Mouse (Mus musculus): Measurements from ENCODE around the gene Pex5l.

Pex5l gene

DNA sequence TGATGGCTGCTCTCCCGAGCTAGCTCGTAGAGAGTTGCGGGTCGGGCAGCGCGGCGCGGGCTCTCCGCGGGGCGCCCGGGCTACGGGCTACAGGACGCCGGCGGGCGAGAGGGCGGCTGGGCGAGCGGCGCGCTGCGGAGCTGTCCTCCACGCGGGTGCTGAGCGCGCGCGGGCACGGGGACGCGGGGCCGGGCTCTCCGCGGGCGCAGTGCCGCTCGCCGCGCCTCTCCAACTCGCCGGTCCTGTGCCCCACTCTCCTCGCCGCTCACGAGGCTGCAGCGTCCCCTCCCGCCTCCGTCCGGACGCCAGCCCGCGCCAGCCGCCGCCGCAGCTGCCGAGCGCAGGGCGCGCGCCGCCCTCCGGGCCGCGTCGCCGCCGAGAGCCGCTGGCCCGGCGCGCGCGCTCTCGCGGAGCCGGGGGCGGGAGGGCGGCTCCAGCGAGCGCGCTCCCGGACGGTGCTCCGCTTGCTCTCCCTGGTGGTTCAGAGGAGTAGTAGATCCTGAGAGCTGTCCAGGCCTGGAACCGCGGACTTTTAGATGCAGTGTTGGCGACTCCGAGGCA, at the start of gene Pex5l:
Gene Pex5l, minus strand, starts transcription at position 347 of the 561 bp plus-strand sequence.
- DNase-seq (ENCODE audit: low read depth, low spot score) = peak; percentile 73

DNA sequence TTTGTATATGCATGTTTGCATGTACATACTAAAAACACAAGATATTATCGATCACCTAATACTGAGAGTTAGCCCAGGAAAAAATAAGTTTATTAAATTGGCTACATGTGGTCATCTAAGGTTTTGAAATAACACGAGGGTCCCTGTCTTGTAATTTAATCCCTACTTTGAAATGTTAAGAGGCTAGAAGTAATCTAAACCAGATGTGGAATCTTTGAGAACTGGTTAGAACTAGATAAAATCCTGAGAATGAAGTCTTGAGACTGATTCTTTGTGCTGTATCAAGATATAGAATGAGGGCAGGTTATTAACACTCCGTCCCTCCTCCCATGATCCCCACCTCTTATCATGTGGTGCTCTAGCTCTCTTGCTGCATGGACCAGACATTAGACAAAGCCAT, 22.1 kb upstream of the Pex5l start:
- DNase-seq (ENCODE audit: low read depth, low spot score) = peak; percentile 8

DNA sequence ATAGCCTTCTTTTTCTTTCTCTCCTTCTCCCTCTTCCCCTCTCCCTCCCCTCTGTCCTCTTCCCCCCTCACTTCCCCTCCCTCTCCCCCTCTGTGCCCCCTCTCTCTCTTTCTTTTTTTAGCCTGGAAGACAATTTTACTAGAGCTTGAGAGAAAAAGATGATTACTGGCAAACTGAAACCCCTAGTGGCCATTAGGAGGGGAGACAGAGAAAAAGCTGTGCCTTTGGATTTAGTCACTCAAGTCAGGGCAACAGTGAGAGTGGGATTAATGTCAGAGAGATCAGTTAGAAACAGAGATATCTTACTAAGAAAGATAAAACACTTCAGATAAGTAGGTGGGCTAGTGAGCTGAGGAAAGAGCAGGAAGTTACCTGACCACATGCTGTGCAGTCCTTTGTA, 20.8 kb upstream of the Pex5l start:
- DNase-seq (ENCODE audit: low read depth, low spot score) = no peak

DNA sequence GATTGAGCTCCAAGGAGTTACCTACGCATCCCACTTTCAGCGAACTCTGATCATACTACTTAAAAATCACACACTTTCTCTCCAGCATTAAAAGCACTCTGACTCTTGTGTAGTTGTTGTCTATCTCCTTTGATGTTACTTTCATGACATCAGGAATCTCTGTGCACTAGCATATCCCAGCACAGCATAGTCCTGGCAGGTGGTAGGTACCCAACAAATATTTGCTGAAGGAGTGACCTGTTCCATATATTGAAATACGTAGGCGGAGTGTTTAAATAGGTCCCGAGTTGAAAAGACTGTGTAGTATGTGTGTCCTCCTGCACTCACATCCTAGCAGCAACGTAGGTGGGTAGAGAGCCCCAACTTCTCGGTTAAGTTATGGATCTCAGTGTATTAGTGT, 545 bp upstream of the Pex5l start:
- DNase-seq (ENCODE audit: low read depth, low spot score) = no peak

DNA sequence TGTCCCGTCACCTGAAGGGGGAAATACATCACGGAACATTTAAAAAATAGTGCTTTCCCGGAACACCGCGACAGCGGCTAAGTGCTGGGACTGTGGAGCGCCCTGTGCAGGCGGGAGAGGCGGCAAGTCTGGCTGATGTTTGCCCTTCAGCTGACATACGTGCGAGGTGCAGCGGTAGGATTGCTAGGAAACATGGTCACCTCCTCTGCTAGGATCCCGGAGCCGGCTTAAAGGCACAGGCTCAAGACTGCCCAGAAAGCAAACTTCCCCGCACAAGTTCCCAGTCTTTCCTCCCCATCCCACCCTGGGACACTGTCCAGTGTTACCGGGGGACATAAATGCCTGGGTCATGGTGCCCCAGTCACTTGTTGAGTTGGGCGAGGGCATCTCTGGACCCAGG, 649 bp downstream of the Pex5l start:
- DNase-seq (ENCODE audit: low read depth, low spot score) = peak; percentile 5

DNA sequence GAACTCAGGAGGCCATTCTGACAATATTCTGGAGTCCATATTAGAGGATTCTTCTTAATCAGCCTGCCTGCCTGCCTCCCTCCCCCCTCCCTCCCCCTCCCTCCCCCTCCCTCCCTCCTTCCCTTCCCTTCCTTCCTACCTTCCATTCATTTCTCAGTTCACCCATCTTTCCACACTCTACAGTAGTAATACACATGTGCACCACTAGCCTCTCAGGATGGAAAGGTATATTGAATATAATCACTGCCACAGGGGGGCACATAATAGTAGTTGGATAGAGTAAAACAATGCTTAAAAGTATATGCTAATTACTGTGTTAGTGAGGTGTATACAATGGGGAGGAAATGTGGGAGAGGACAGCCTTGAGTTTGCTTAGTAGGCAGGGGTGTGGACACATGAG, 13.1 kb downstream of the Pex5l start:
- no peak for DNase-seq (ENCODE audit: low read depth, low spot score)

DNA sequence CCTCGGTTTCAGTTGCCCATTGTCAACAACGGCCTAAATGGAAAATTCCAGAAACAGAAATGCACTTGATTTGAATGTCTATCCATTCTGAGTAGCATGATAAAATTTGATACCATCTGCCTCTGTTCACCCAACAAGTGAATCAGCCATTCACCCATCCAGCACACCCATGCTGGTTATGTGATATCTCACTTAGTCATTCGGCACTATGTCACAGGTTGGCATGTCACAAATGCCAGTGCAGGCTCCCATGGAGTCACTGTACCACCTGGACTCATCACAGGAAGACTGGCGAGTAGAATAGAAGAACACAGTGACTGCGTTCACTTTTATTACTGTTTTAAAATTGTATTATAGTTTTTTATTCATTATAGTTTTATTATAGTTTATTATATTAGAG, 18.3 kb downstream of the Pex5l start:
- no peak for DNase-seq (ENCODE audit: low read depth, low spot score)

DNA sequence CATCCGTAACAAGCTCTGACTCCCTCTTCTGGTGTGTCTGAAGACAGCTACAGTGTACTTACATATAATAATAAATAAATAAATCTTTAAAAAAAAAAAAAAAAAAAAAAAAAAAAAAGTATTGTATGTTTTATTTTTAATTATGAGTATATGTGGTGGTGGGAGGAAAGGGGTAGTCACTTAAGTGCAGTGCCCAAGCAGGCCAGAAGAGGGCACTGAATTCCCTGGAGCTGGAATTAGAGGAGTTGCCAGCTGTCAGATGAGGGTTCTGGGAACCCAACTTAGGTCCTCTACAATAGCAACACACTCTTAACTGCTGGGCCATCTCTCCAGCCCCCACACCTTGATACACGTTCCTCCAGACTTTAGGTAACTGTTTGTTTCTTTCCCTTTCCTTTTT, 37.3 kb downstream of the Pex5l start:
- DNase-seq (ENCODE audit: low read depth, low spot score) = no peak

DNA sequence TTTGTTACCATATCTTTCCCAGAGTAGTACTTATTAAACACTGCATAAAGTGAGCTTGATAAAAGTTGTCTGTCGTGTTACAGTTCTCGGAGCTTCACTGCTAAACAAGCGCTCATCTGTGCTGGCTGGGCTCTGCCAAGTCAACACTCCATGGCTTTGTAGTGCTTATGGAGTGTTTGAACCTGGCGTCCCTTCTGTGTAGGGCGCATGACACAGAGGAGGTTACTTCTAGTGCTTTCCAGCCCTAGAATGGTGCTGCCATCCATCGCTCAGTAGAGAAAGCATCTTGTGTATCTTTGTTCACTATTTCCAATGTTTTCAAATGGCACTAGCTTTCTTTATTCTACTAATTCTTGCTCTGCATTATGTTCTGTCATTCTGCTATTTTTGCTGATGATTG, 39.5 kb downstream of the Pex5l start:
- no peak for DNase-seq (ENCODE audit: low read depth, low spot score)

DNA sequence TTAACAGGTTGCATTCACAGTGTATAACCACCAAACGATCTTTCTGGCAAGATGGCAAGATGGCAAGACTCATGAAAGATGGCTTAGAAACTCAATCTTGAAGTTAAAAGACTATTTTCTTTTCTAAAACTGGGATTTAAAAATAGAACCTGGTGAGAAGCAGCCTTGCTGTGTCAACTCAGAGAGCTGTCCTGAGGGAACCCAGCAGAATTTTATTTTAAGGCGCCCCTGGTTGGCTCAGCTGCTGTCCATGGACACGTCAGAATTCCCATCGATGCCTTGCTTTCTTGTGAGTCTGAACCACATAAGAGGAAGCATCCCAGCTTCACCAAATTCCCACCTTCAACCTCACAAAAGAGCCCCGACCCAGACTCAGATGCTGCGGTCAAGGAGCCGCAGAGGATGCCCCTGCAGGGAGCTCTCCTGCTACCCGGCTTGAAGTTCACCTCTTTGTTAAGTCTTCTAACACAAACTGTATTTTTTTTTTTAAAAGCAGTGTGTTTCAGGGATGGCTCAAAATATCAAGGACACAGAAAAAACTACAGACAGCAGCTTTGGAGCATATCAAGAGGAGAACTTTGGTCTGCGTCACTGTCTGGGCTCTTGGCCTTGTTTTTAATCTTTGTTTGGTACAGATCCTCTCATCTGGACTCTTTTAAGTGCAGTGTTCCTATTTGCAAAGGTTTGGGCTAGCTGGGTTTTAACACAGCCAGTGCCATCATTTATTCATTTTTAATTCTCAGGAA, 44.3 kb downstream of the Pex5l start:
- no peak for DNase-seq (ENCODE audit: low read depth, low spot score)

DNA sequence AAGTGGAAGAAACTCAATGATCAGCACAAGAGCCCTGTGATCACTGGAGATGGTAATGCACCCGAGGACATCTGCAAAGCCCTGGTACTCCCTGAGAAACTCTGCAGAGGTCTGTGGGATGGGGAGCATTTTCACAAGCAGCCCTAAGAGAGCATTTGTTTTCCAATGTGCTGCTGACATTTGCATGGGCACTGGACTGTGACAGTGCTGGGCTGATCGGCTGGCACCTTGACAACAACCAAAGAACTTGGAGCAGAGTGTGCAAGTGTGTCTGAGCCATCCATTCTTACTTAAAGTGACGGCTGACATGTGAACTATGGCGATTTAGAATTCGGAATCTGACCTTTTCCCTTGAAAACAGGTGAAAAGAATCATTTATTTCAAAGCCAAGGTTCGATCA, 49.4 kb downstream of the Pex5l start:
- no peak for DNase-seq (ENCODE audit: low read depth, low spot score)

DNA sequence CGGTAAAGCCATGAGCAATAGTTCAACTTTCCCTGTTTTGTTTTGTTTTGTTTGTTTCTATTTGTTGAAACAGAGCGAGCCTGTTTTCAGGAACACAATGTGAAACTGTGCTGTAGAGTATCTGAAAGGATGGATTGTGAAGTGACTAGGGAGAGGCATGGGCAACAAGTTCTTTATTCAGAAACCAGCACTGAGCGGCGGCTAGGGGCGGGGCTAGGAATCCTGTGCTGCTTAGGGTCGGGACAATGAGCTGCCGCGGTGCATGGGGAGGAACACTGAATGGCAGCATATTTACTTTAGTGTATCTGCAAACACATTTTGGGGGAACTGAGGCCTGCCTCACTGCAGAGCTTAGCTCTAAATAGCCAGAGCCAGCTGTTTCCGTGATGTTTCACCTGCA, 53.0 kb downstream of the Pex5l start:
- DNase-seq (ENCODE audit: low read depth, low spot score) = no peak

DNA sequence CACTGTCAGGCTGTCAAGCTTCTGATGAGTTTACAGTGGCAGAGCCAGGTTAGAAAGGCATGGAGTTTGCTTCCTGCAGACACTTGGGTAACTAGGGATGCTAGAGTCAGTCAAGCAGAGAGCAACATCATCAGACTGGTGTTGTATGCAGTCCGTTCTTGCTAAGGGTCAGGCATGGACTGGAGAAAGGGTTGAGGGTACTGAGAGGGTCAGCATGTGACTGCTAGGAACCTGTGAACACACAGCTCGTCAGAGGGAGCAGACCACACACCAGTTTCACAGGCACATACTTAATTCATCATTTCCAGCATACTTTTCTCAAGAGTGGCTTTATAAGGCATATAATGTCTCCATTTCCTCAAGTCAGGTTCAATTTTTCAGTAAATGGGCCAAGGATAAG, 53.6 kb downstream of the Pex5l start:
- no peak for DNase-seq (ENCODE audit: low read depth, low spot score)

DNA sequence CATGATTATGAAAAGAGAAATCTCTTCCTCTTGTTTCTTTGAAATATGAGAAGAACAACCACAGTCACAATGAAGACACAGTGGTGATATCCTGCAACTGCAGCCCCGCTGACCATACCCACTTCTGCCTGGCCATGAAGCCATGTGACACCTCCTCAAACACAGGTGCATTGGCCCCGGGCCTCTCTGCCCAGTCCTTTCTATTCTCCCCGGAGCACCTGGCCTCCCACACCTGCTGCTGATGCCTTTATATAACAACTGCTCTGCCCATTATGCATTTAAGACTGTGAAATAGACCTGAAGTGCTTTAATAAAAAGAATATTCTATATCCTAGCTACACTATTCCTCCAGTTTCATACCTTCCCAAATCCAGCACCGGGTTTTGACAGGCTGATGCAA, 54.8 kb downstream of the Pex5l start:
- no peak for DNase-seq (ENCODE audit: low read depth, low spot score)

DNA sequence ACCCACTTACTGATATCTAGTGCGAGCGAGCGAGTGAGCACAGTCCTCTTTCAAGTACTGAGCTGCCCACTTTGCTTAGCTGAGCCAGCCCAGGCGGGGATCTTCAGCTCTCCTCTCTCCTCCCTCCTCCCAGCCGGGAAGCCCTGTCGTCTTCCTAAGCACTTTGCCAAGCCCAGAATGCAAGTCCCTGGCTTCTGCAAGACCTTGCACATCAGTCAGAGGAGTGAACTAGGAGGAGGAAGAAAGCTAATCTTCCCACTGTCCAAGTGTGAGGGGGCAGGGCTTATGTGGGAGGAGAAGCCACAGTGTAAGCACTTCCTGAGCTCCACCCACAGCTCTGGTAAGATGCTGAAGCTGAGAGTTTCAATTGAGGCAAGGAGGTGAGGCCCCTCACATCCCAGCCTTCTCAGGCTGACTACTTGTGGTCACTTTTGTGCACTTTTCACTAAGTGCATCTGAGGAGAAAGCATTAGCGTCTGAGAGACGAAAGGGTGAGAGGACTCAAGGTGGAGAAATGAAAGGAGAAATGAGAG, 60.2 kb downstream of the Pex5l start:
- no peak for DNase-seq (ENCODE audit: low read depth, low spot score)

DNA sequence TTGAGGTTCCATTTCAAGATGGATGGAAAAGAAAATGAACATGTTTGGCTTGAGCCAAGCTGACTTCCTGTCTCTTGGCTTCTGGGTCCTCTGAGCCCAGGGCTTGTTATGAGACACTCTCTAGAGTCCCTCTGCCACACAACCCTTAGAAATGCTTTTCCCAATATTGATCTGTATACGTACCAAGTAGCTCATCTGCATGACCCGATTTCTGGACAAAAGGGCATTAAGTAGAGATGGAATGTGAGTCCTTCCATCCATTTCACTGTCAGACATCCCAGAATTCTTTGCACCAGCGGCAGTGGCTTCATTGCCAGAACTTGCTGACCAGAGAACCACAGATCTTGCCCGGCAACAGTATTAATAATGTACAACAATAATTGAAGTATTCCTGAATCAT, 61.3 kb downstream of the Pex5l start:
- no peak for DNase-seq (ENCODE audit: low read depth, low spot score)

DNA sequence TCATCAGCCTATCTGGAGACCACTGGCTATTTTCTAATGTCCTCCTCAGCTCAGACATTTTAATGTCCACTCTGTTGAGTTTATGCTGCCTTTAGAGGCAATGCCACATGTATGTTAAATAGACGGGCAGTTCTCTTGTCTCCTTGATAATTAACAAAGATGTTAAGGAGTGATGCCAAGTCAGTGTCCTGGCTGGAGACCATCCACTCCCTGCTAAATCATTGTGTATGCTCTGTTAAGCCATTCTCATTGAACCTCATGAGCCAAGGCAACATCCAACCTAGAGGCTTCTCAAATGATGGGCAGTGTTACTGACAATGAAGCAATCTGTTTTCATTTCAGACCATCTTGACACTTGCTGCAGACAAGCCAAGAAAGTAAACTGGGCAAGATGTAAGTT, 63.4 kb downstream of the Pex5l start:
- no peak for DNase-seq (ENCODE audit: low read depth, low spot score)

DNA sequence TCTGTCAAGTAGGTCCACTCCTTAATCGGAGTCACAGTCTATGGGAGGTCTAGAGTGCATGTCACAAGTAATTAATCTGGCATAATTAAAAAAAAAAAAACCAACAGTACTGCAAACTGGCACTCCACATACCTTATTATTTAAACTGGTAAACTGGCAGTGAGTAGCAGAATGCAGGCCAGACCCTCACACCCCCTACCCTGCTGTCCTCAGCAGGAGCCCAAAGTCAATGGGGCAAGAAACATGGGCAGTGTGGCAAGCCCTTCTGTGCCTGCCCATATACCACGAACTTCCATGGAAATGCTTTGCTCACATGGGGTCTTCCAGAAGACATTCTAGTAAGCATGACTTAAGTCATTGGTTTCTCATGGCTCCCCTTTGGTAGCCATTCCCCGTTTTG, 63.9 kb downstream of the Pex5l start:
- no peak for DNase-seq (ENCODE audit: low read depth, low spot score)

DNA sequence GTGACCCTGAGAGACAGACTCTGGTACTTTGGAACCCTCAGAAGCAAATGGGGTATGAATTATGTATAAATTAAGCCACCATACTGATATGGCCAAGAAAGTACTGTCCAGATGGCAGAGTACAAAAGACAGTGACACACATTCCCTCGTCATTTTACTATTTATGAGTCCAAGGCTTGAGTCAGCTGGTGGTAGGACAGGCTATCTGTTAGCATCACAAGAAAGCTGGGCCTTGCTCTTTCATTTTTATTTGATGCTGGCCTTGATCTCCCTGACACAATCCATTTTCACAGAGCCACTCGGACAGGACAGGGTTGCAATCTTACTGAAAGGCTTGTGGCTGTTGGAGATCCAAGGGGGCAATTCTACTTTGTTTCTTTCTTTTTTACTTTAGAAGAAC, 67.4 kb downstream of the Pex5l start:
- no peak for DNase-seq (ENCODE audit: low read depth, low spot score)

DNA sequence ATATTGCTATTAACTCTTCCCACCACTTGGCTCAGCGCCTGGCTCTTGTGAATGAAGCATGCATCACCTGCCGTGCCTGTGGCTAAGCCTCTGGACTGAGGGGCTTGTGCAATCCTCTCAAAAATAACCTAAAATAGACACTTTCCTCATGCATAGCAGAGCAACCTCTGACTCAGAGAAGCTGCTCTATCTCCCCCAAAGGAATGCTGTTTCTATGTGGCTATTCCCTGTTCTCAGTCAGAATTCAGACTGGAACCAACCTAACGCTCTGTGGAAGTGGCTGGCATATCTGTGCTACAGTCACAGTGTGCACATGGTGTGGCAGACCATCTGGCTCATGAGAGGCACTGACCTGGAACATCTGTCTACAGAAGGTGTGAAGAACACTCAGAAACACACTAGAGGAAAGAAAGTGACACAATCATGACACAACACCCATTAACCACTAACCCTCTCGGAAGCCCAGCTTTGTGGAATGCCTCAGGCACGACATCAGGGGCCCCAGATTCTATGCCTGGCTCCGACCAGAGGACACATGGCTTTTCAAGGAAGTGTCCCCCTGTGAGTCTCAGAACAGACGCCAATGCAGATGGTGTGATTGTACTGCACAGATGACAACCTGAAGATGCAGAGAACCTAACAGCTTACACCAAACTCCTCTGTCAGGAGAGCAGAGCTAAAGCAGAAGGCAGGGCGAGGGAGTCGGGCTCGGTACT, 68.6 kb downstream of the Pex5l start:
- no peak for DNase-seq (ENCODE audit: low read depth, low spot score)

DNA sequence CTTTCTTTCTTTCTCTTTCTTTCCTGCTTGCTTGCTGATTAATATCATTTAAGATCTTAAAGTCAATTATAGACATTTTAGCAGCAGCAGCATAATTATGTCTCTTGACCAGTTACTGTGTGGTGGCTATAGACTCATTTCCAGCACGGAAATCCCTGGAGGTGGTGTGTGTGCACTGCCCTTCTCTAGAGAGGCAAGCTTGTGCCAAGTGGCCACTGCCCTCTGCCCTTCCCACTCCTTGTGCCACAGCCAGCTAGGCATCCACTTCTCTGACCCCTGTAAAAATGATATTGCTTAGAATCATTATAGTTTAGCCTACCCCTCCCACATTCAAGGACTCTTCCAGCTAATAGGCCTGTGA, 69.2 kb downstream of the Pex5l start:
- no peak for DNase-seq (ENCODE audit: low read depth, low spot score)

DNA sequence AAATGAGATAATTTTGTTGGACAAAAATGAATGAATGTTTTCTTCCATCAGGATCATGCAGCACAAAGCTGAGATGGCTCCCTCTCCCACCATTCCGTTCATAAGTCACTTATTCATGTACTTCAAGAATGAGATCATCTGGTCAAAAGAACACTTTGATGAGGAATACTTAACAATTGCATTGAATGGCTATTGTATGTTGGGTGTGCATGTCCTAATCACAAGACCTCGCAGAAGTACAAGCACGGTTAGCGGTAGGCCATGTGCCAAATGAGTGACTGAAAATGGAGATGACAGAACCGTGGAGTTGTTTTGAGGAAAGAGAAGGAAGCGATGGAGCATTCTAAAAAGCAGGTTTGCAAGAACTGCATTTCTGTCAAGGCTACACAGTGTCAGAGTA, 72.3 kb downstream of the Pex5l start:
- no peak for DNase-seq (ENCODE audit: low read depth, low spot score)

DNA sequence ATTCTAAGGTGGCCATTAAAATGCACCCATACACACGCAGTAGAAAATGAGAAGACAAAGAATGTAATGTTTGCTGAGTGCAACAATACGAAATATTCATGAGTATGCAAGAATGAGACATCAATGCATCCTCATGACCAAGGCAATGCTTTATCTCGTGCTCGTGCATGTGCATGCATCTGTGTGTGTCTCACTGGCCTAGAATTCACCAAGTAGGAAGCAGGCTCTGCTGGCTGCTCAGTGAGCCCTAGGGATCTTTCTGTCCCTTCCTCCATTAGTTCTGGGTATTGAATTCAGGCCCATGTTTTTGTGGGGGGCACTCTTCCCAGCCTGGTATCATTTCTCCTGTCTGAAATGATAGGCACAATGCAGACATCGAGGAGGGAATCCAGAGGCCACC, 74.9 kb downstream of the Pex5l start:
- no peak for DNase-seq (ENCODE audit: low read depth, low spot score)

All from forelimb bud, embryonic 11.5 days (tissue).